Mouse (Mus musculus) MN1 (cell line): ENCODE results near the gene Palld.

Experiments
- DNase-seq: peaks from one replicate; pipeline ENCODE4 v3.0.0-alpha.2; 2016; ENCODE audit warnings: low spot score

The Palld gene

GRCm38 (mm10) chr8:61865365-61865764 is 37.1 kb downstream of the Palld start:
- no peak for DNase-seq

- no peak for DNase-seq
These were observed 51.2 kb downstream of the Palld start for GRCm38 (mm10) chr8:61851270-61851669.

- peak; percentile 8 for DNase-seq
These were observed 53.8 kb downstream of the Palld start for GRCm38 (mm10) chr8:61848581-61849162.

- DNase-seq, result no peak
These were observed 55.0 kb downstream of the Palld start for GRCm38 (mm10) chr8:61847494-61847893.

- no peak for DNase-seq
These were observed 57.5 kb downstream of the Palld start for GRCm38 (mm10) chr8:61844992-61845391.

GRCm38 (mm10) chr8:61844575-61844974 is 57.9 kb downstream of the Palld start:
- DNase-seq, result no peak

GRCm38 (mm10) chr8:61843776-61844175 is 58.7 kb downstream of the Palld start:
- DNase-seq, result no peak

GRCm38 (mm10) chr8:61833211-61833610 is 69.3 kb downstream of the Palld start:
- no peak for DNase-seq

GRCm38 (mm10) chr8:61831944-61832343 is 70.5 kb downstream of the Palld start:
- DNase-seq, result no peak

GRCm38 (mm10) chr8:61830821-61831220 is 71.7 kb downstream of the Palld start:
- DNase-seq, result no peak

GRCm38 (mm10) chr8:61824563-61824962 is 77.9 kb downstream of the Palld start:
- no peak for DNase-seq

GRCm38 (mm10) chr8:61823157-61823556 is 79.3 kb downstream of the Palld start:
- no peak for DNase-seq

GRCm38 (mm10) chr8:61803764-61804163 is 98.7 kb downstream of the Palld start:
- DNase-seq, result no peak

GRCm38 (mm10) chr8:61802840-61803239 is 99.7 kb downstream of the Palld start:
- DNase-seq, result no peak

- DNase-seq, result no peak
These were observed 105.0 kb downstream of the Palld start for GRCm38 (mm10) chr8:61797391-61797947.

GRCm38 (mm10) chr8:61796537-61797050 is 105.9 kb downstream of the Palld start:
- no peak for DNase-seq

GRCm38 (mm10) chr8:61789946-61790345 is 112.5 kb downstream of the Palld start:
- no peak for DNase-seq

- DNase-seq, result no peak
These were observed 113.2 kb downstream of the Palld start for GRCm38 (mm10) chr8:61789289-61789688.

GRCm38 (mm10) chr8:61782931-61783491 is 119.5 kb downstream of the Palld start:
- DNase-seq, result no peak

- DNase-seq, result no peak
These were observed 121.7 kb downstream of the Palld start for GRCm38 (mm10) chr8:61780652-61781257.

GRCm38 (mm10) chr8:61778194-61778593 is 124.3 kb downstream of the Palld start:
- DNase-seq, result no peak

- no peak for DNase-seq
These were observed 125.9 kb downstream of the Palld start for GRCm38 (mm10) chr8:61776560-61776959.

- no peak for DNase-seq
These were observed 126.6 kb downstream of the Palld start for GRCm38 (mm10) chr8:61775936-61776335.
